ENCODE assay signal across 27 mouse cellular contexts in genomic region chr16:4085051-4085450, GRCm38 (mm10). TPM values are rescaled to one million over a fixed set of nuclear protein-coding genes. Genes with fewer than 3 reads are reported as not detected.
"Had no signal": no experiment of that assay in that cellular context is flagged by ENCODE, and none has a peak within 500 bp of the region (broad histone marks: within the 10 kb centered on the region; RNA-seq: fewer than 3 reads in every experiment).

No protein-coding gene starts in this region.

- H3K27ac ChIP-seq: kidney, embryonic 15.5 days; layer of hippocampus, adult 2 months; limb, embryonic 10.5 days; limb, embryonic 13.5 days; liver, embryonic 12.5 days; liver, embryonic 15.5 days; lung, embryonic 15.5 days; midbrain, embryonic 10.5 days; midbrain, embryonic 13.5 days; neural tube, embryonic 12.5 days; neural tube, embryonic 15.5 days; stomach, postnatal 0 days had no signal

- H3K9me3 ChIP-seq: kidney, embryonic 15.5 days; limb, embryonic 10.5 days; limb, embryonic 13.5 days; liver, embryonic 12.5 days; liver, embryonic 15.5 days; lung, embryonic 15.5 days; megakaryocyte, embryonic 14.5 days; midbrain, embryonic 10.5 days; midbrain, embryonic 13.5 days; neural tube, embryonic 12.5 days; neural tube, embryonic 15.5 days had no signal

- ATAC-seq: liver, embryonic 12.5 days; midbrain, embryonic 13.5 days had no signal

- H3K4me3 ChIP-seq: kidney, embryonic 15.5 days; layer of hippocampus, adult 2 months; limb, embryonic 10.5 days; limb, embryonic 13.5 days; liver, embryonic 12.5 days; liver, embryonic 15.5 days; lung, embryonic 15.5 days; midbrain, embryonic 10.5 days; midbrain, embryonic 13.5 days; neural tube, embryonic 12.5 days; neural tube, embryonic 15.5 days had no signal

- H3K4me2 ChIP-seq: kidney, embryonic 15.5 days; limb, embryonic 13.5 days; liver, embryonic 12.5 days; liver, embryonic 15.5 days; lung, embryonic 15.5 days; midbrain, embryonic 13.5 days; neural tube, embryonic 12.5 days; neural tube, embryonic 15.5 days had no signal

- DNase-seq: kidney, adult 8-10 months; kidney, postnatal 14 days; layer of hippocampus, adult 9-11 months; liver; lung, adult 18-20 months; lung, postnatal 10 days; lung, postnatal 36 days; right cerebral cortex, adult 18-20 months; right cerebral cortex, postnatal 14 days; right cerebral cortex, postnatal 4 days; thymus, postnatal 25 days had no signal

- H3K4me1 ChIP-seq: kidney, embryonic 15.5 days; limb, embryonic 10.5 days; limb, embryonic 13.5 days; liver, embryonic 12.5 days; liver, embryonic 15.5 days; lung, embryonic 15.5 days; midbrain, embryonic 10.5 days; midbrain, embryonic 13.5 days; neural tube, embryonic 12.5 days; neural tube, embryonic 15.5 days had no signal

- H3K9ac ChIP-seq: kidney, embryonic 15.5 days; limb, embryonic 13.5 days; liver, embryonic 12.5 days; liver, embryonic 15.5 days; lung, embryonic 15.5 days; midbrain, embryonic 13.5 days; neural tube, embryonic 12.5 days; neural tube, embryonic 15.5 days had no signal

- H3K27me3 ChIP-seq: kidney, embryonic 15.5 days; limb, embryonic 13.5 days; liver, embryonic 12.5 days; liver, embryonic 15.5 days; lung, embryonic 15.5 days; megakaryocyte, embryonic 14.5 days; midbrain, embryonic 13.5 days; neural tube, embryonic 12.5 days; neural tube, embryonic 15.5 days had no signal

RNA-seq across cellular contexts. Expression of gene Dnase1, which starts 48.3 kb away (rescaled TPM):
- total RNA-seq: layer of hippocampus, adult 2 months; layer of hippocampus, postnatal 25 days; left cerebral cortex, adult 18-20 months; left cerebral cortex, postnatal 25 days had no signal
